Mouse (Mus musculus) NIH3T3 (cell line): ENCODE data around the gene Ddi2.

Experiments
- DNase-seq: peaks from one replicate; pipeline ENCODE4 v3.0.0-alpha.2; 2012; ENCODE audit warnings: low read depth

Gene Ddi2

DNA sequence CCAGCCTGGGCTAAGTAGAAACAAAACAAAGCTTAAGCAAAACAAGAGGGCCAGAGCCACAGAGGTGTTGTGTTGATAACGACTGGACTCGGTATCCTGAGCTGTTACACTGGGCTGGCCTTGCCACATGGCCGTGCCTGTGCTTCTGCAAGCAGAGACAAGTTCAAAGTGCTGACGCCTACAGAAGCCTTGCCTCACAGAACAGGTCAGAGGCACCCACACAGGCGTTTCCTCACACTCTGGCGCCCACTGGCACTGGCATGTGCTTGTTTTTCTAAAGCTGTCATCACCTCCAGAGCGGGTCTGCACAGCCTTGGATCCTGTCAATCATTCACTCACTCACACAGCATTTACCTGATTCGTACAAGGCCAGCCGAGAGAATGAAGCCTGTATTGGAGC is 18.6 kb upstream of the Ddi2 start:
- peak; percentile 36 for DNase-seq

DNA sequence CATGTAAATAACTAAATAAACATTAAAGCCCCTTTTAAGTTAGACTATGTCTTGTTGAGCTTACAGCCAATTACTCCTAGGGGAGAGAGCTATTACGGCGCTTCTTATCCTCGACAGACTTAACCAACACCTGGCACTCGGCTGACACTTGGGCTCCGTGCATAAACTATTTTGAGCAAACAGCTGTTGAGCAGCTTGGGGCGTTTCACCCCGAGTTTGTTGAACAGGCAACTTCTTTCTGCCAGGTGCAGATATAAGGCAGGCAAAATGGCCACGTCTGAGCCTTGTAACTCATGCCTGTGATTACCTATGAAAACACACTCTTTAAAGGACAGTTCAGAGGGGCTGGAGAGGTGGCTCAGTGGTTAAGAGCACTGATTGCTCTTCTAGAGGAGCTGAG is 14.8 kb upstream of the Ddi2 start:
- DNase-seq = no peak

DNA sequence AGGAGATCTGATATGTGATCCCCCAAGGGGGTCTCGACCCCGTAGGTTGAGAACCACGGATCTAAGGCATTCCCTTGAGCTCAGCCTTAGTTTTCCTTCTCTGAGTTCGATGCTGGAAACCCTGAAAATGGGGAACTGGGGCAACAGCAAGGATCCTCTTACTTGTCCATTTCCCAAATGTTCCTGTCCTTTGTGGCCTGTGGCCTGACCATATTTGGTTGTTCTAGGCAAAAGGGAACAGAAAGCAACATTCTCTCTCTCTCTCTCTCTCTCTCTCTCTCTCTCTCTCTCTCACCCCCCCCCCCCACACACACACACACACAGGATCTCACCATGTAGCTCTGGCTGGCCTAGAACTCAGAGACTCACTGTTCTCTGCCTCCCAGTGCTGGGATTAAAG is 13.6 kb upstream of the Ddi2 start:
- no peak for DNase-seq

DNA sequence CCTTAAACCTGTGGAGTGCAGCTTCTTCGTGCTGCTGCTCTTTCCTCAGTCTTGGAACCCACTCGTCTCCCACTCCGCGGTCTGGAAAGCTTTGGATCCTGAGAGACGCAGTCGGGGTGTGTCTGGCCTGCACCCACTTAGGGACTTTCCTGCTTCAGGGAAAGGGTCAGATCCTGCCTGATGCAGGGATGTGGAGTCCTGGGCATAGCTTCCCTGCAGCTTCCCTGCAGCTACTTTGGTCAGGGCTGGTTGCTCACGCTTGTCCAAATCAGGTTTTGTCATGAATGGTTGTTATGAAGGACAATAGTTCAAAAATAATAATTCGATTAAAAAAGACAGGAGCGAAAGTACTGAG is 12.0 kb upstream of the Ddi2 start:
- no peak for DNase-seq

DNA sequence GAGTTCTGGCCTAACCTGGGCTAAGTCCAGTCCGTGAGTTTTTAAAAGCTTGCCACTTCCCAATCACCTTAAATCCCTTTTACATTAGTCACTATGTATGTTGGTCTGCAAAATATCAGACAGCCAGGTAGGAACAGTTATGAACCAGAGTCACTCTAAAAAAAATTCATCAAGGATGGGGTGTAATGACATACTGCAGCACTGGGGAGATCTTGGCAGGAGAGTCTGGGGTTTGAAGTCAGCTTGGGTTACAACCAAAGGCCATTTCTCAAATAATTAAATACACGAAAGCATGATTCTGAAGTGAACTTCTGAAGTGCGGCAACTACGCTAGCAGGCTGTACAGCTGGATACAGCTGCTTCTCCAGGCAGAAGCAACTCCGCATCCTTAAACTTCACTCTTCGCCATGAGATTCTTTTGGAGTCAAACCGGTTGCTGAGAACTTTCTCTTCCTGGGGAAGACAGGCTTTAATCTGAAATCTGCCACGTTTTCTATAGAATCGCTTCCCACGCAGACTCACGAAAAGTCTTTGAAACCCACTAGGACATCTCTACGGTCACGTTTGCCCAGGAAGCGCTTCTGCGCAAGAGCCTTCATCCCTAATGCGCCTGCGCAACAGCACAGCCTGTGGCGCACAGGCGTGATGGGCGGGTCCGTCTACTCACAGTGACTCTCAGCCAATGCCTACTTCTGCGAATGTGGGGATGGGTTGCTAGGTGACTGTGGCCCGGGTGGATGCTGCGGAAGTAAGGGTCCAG is 11.4 kb upstream of the Ddi2 start:
- peak; percentile 86 for DNase-seq

DNA sequence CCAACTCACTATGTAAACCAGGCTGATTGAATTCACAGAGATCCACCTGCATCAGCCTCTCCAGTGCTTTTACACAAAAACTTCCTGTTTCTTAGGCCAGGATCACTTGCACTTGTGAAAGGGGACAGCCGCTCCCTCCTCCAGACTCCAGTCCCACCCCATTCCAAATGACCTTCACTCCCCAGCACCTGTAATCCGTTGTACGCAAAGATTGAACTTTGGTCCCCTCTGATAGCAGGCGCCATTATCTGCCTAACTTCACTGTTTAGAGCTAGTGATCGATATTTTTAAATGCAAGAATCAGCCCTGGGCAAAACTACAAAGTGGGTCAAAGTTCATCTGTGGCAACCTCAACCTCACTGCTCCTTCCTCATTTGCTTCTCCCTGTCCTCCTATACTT is 8.5 kb upstream of the Ddi2 start:
- DNase-seq = no peak

DNA sequence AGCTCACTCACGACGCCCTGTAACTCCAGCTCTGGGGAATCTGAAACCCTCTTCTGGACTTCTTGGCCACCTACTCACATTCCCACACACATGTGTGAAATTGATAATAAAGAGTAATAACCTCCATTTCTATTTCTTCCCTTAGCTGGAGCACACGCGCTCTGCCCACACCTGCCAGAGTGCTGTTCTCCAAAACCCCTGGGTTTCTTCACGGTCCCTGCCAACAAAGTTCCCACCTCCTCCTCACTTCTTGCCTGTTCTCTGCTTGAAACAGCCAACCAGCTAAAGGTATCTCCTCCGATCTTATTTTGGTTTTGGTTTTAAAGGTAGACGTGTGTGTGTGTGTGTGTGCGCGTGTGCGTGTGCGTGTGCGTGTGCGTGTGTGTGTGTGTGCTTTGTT is 7.2 kb upstream of the Ddi2 start:
- no peak for DNase-seq

DNA sequence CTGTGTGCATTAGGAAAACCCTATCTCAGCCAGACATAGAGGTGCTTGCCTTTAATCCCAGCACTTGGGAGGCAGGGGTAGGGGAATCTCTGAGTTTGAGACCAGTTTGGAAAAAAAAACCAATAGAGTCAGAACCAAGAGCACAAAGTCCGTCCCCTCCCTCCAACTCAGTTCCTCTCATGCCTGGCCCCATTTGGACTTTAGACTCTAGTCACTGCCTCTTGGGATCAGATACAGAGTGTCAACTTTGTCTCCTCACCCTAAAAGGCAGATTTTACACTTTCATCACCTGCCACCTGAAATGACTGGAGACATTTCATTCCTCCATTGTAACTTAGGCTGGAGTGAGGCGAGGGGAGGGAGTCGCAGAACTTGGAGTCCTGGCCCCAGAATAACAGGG is 6.0 kb upstream of the Ddi2 start:
- DNase-seq = no peak

DNA sequence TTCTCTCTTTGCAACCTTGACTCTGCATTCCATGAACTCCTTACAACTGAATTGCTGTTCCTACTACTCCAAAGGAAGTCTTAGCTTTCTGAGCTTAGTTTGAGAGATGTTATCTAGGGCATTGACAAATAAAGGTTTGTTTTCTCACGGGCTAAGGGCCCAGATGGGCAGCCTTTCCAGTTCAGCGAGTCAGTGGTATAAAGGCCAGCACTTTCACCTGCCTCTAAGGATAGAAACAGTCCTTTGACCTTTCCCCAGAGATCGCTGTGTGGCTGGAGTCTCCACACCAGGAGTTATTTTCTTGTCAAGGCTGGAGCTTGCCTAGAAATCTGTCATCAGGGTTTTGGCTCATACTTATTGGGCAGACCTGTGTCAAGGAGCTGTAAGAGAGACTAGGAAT is 2.5 kb upstream of the Ddi2 start:
- no peak for DNase-seq

DNA sequence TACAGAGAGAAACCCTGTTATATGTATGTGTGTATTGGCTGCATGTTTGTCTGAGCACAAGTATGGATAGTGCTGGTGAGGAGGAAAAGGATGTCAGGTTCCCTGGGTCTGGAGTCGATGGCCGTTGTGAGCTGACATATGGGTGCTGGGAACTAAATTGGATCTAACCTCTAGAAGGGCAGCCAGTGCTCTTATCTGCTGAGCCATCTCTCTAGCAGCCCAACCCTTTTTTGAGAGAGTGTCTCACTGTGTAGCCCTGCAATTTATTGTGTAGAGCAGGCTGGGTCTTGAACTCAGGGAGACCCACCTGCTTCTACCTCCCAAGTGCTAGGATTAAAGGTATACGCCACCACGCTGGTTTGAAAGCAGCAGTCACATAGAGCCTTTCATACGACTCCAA is 2.1 kb upstream of the Ddi2 start:
- no peak for DNase-seq

DNA sequence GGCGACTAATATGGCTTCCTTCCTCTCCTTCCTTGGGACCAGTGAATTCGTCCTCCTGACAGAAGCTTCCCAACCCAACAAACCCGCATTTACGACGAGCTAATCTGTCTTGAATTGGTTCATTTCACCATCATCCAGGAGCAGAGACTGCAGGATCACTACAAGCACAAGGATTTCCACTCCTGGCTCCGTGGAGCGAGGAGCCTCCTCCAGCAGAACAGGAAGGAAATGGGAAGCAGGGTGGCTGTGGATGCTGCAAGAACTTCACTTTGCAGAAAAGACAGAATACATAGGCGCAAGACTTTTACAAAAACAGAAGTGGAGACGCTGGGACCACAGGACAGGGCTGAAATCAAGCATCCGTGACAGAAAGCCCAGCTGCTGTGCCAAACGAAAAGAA is 1.4 kb upstream of the Ddi2 start:
- DNase-seq = no peak

DNA sequence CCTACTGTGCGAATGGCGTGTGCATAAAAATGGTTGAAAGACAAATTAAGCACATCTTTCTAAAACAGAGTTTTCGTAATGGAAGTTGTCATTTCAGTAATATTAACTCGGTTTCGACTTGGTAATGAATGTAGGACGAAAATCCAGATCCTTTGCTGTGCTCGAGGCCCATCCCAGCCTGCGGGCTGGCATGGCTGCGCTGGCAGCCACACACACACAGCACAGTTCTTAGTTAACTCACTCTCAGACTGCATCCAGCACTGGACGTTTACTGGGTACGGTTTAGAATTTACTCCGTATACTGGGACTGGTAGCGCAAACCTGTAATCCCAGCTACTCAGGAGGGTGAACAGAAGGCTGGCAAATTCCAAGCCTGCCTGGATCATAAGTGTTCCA is 452 bp upstream of the Ddi2 start:
- DNase-seq = peak; percentile 37

DNA sequence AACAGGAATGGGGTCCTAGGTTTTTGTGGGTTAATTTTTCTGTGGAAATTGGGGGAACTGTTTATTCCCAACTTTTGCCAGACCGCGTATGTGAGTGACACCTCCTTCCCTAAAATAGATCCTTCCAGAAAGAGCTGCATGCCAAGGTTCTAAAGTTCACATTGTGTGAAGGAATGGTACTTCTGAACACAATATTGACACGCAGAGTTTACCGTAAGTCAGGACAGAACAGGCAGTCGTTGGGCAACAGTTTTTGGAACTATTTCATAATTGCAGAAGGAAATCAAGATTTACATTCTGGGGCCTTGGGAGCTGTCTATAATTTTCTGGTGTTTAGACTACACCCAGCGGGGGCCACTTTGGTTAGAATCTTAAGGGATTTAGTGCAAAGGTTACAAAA is 1.3 kb downstream of the Ddi2 start:
- peak; percentile 55 for DNase-seq

DNA sequence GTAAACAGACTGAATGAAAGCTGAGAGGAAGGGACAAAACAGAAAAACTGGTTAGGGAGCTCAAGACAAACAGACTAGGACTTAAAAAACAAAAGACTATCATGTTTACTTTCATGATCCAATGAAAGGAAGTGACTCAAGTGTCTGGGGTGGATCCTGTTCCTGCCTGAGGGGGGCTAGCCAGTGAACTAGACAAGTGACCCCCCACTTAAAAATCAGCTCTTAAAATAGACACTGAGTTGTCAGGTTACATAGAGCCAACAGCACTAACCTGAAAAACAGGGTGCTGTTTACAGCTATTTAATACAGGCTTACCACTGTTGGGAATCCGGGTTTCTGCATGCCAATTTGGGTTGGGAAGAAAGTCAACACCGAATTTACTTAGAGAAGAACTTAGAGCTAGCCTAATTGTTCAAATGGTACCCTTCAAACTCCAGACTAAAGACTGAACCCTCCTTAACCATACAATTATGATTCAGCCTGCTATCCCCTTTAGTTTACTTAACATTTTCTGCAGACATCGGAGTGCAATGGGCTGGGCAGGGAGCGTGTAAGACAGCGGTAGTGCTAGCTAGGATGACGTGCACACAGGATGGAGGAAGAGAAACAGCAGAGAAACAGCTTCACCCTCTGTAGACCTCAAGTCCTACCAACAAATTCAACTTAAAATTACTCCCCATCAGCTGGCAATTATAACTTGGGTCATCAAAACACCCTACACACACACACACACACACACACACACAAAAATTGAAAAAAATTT is 2.3 kb downstream of the Ddi2 start:
- DNase-seq = no peak

DNA sequence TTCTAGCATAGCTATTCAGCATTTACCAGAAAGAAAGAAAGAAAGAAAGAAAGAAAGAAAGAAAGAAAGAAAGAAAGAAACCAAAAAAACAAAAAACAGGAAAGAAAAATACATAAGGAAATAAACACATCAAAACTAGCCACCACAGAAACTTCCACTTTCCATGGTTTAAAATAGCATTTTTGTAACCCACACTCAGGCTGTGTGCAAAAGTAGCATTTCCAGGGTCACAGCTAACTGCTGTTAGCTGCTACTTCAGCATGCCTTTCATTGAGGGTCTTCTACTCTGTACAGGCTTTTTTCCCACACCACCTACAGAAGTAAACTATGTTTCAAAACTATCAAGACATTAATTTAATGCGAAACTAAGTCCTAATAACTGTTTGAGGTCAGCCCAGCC is 3.9 kb downstream of the Ddi2 start:
- DNase-seq = no peak

DNA sequence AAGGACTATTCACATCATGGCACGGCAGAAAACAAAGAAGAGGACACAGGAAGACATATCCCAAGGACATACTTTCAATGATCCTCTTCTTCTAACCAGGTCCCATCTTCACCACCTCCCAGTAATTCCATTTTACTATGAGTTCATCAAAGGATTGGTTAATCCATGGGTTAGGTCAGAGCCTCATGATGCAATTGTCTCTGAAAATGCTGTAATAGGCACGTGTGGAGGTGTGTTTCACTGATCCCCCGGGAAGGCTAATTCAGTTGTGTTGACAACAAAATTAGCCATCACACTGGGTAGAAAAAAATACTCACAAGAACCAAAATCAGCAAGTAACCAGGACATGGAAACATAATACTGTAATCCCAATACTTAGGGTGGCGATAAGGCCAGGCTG is 5.6 kb downstream of the Ddi2 start:
- no peak for DNase-seq

DNA sequence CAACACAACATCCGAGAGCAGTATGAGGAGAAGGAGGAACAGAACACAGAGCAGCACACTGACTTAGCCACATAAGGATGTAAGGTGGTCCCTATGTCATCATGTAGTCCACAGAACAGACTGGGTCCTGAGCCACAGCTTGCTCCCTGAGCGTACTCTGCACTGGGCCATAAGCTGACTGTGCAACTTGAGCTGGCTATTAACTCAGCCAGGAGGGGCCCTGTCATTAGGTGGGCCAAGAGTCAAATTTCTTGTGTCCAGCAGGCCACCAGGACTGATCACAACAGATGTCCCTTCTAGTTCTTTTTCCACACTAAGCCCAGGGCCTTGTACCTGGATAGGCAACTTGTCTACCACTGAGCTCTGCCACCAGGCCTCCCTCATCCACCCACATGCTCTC is 8.2 kb downstream of the Ddi2 start:
- DNase-seq = no peak

DNA sequence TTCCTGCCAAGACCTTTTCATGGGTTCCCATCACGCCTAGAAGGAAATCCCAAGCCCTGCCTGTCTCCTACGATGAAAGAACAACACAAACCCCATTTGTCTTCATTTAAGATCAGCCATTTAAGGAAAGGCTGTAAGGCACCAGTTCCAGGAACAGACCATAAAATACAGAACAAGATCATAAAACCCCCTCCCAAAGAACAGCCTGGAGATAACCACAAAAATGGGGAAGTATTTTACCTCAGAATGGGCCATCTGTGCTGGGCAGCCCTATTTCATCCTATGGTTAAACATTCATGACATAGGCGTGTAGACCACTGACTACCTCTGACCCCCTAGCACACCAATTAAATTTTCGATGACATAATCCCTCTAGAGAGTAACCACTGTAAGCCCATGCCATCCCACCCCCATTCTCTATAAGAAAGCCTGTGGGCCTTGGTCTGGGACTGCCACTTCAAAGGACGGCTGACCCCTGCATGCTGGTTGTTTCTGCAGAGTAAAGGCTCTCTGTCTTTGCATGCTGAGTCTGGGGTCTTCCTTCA is 9.5 kb downstream of the Ddi2 start:
- DNase-seq = no peak

DNA sequence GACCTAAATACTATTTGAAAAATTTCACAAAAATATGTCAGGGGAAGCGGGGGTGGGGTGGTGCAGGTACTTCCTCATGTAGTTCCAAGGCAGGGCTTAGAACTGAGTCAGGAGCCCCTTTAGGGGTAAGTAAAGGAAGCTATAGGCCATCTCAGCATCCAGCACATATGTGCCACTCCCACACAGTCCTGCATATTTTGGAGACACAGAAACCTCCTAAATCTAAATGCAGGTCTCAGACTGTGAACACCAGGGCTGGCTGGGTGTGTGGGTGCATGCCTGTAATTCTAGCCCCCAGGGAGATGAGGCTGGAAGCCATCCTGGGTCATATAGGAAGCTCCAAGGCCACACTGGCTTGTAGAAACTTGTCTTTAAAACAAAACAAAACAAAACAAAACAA is 12.0 kb downstream of the Ddi2 start:
- DNase-seq = no peak

DNA sequence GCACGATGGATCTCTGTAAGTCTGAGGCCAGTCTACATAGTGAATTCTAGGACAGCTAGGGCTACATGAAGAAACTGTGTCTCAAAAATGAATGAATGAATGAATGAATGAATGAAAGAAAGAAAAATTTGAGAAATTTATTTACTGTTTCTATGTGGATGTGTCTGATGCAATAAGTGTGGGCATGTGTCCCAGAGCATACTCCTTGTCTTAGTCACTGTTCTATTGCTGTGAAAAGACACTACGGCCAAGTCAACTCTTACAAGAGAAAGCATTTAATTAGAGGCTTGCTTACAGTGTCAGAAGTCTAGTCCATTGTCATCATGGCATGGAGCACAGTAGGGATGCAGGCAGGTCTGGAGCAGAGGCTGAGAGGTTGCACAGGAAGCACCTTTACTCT is 14.2 kb downstream of the Ddi2 start:
- peak; percentile 77 for DNase-seq

DNA sequence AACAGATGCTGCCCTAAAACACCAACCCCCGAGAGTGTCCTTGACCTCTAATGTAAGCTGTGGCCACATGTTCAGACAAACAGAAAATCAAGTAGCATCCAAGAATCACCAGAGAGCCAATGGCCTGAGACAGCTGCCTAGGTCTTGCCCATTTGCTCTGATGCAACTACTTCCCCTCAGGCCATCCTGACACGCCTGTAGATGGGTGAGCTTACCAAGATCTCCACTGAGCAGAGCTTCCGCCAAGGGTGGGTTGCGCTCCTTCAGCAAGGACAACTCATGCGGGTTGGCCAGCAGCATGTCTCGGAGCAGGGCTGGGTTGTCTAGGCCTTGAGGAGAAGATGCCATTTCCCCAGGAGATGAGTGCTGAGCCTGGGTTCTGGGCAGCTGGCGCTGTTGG is 15.2 kb downstream of the Ddi2 start:
- DNase-seq = no peak

DNA sequence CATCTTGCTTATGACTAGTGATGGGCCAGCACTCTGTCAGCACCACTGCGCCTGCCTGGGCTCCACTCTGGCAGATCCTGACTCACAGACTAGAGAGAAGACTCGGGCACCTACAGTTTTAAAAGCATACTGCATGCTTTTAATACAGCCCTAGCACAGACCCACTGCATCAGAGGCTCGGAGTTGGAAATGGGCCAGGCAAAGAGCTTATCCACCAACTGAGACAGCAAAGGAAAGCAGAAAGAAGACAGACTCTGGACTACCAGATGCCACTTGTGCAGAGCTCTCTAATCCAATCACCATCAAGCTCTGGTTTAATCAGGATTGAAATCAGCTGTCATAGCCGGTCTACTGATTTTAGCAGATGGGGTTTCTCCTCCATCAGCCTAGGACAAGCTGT is 17.9 kb downstream of the Ddi2 start:
- DNase-seq = peak; percentile 5

DNA sequence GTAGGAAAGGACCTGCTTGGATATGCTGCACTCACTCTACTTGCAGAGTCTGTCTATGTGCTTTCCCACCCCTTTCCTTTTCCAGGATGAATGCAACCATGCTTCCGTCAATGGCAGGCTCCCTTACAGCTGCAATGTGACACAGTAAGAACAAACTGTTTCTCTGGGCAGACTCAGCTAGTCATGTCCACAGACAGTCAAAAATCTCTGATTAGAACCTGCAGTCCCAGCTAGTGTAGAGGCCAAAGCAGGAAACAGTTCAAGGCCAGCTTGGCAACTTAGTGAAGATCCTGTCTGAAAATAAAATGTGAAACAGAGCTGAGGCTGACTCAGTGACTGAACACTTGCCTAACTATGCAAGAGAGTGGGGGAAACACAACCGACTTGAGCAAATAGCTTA is 18.6 kb downstream of the Ddi2 start:
- DNase-seq = no peak

DNA sequence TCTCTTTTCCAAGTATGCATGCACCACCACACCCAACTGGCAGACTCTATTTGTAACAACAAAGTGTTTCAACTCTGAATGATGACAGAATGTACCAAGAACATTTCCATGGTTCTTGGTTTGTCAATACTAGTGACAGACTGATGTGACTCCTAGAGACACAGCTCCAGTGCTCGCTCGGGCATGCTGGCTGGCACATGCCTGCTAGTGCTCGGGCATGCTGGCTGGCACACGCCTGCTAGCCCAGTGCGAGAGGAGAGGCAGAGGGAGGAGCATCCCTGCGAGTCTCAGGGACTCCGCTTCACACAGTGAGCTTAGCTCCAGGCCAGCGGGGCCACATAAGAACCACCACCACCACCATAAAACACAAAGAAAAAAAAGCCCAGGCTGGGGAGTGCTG is 28.5 kb downstream of the Ddi2 start:
- DNase-seq = no peak
